Mouse (Mus musculus): Measurements from ENCODE around the gene Vsx1. TPM values are rescaled to one million over a fixed set of nuclear protein-coding genes. Genes with fewer than 3 reads are reported as not detected.
A peak's percentile ranks its signal among the peaks of the same experiment; 100 is the strongest.

Vsx1 gene
- polyA plus RNA-seq, 1 experiment from 2014 or later = not detected

DNA sequence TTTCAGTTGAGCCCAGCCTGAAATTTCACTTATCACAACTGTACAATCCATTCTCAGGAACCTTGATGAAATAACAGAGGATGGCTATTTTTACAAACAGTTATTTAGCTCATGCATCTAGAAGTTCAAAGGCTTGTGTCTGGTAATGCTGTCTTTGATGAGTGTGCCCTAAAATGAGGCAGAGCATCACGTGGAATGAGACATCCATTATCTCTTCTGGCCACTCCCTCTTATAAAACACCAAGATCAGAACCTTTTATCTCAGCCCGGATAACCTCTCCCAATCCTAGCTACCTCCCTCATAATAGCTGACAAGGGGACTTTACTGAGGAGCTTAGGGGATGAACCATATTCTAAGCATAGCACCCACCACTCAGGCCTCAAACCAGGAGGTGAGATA, 24.2 kb downstream of the Vsx1 start:
- WGBS = 39% methylated on average over 2 of the region's 2 CpGs
- Histone ChIP-seq H3K27me3 (ENCODE audit: insufficient read depth, low read length) (no peaks in the 10 kb centered on the region), H3K27ac (no peak overlapping the region), H3K36me3 (ENCODE audit: insufficient read depth, low read length) (no peaks in the 10 kb centered on the region), H3K4me1 (replicated peaks; ENCODE audit: insufficient read depth, low read length) (peaks cover 5% of the 10 kb centered on the region; the same call in 1 of the 2 replicates), H3K4me2 (ENCODE audit: low read length) (no peak overlapping the region), H3K9me3 (replicated peaks; ENCODE audit: low read length) (no peaks in the 10 kb centered on the region), H3K9ac (ENCODE audit: low read depth, low read length) (no peak overlapping the region), H3K4me3 (replicated peaks; ENCODE audit: low read depth, low read length) (no peak overlapping the region)
- no peak for TF ChIP-seq CTCF (IDR thresholded peaks at IDR 0.05; ENCODE audit: low read depth)
- ATAC-seq (replicated peaks; ENCODE audit: low FRiP score, low read depth) = no peak
- no peak for DNase-seq (ENCODE audit: low spot score)

DNA sequence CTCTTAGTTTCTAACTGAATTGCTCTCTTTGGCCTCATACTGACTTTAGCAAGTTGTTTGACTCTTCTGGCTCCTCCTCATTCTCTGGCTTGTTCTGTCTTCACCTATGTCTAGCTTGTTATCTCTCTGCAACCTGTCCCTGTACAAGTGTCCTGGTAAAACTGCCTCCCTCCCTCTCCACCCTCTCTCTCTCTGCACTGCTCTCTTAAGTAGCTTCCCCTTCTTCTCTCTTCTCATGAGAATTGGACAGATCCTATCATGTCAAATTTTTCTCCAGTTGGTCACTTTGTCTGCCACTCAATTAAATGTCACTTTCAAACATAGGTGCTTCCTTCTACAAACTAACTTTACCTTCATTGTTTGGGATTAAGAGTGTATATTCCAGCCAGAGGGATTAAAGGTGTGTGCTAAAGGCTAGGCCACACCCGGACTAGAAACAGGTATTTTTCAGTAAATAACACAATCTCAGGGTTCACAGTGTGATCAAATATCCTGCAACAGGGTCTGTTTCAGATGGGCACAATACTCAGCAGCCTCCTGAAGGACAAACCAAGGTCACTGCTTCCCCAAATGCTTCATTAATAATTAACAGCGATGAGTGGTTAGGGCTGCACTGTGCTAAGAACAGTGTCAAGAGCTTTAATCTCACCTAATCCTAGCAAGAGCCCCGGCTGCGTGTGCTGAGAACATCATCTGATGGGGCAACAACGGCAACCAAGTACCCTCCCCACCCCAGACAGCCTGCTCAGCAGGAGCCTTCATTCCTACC, 24.8 kb downstream of the Vsx1 start:
- ATAC-seq (replicated peaks; ENCODE audit: low FRiP score, low read depth) (no peak), DNase-seq (ENCODE audit: low spot score) (no peak)
- Histone ChIP-seq H3K36me3 (ENCODE audit: insufficient read depth, low read length) (no peaks in the 10 kb centered on the region), H3K4me2 (ENCODE audit: low read length) (no peak overlapping the region), H3K9me3 (replicated peaks; ENCODE audit: low read length) (no peaks in the 10 kb centered on the region), H3K27me3 (ENCODE audit: insufficient read depth, low read length) (no peaks in the 10 kb centered on the region), H3K4me1 (replicated peaks; ENCODE audit: insufficient read depth, low read length) (peaks cover 5% of the 10 kb centered on the region; the same call in 1 of the 2 replicates), H3K4me3 (replicated peaks; ENCODE audit: low read depth, low read length) (no peak overlapping the region), H3K9ac (ENCODE audit: low read depth, low read length) (no peak overlapping the region), H3K27ac (no peak overlapping the region)
- 75% methylated on average over 5 of the region's 5 CpGs for WGBS
- TF ChIP-seq CTCF (IDR thresholded peaks at IDR 0.05; ENCODE audit: low read depth) = no peak

DNA sequence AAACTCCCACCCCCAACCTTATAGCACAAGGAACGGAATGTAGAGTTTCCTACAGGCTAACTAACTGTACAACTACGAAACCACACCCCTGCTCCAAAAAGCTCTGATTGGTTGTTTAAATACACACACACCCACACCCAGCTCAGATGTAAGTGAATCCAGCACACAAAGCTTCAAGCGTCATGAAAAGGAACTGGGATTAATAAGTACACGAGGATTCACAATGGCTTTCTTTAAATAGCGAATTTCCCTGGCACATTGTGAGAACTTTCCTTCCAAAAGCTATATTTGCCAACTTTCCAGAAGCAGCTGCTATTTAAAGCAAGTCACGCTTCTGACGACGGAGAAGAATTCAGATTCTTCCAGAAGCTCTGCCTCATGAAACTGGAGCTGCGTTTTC, 25.9 kb downstream of the Vsx1 start:
- 58% methylated on average over 9 of the region's 9 CpGs for WGBS
- Histone ChIP-seq H3K9ac (ENCODE audit: low read depth, low read length) (no peak overlapping the region), H3K4me2 (ENCODE audit: low read length) (no peak overlapping the region), H3K9me3 (replicated peaks; ENCODE audit: low read length) (no peaks in the 10 kb centered on the region), H3K36me3 (ENCODE audit: insufficient read depth, low read length) (no peaks in the 10 kb centered on the region), H3K4me1 (replicated peaks; ENCODE audit: insufficient read depth, low read length) (peaks cover under 1% of the 10 kb centered on the region; the same call in 1 of the 2 replicates), H3K4me3 (replicated peaks; ENCODE audit: low read depth, low read length) (no peak overlapping the region), H3K27ac (no peak overlapping the region; the same call in 1 of the 2 replicates), H3K27me3 (ENCODE audit: insufficient read depth, low read length) (no peaks in the 10 kb centered on the region)
- no peak for TF ChIP-seq CTCF (IDR thresholded peaks at IDR 0.05; ENCODE audit: low read depth)
- DNase-seq (ENCODE audit: low spot score) = no peak
- ATAC-seq (replicated peaks; ENCODE audit: low FRiP score, low read depth) = no peak

- no peak for ATAC-seq (replicated peaks; ENCODE audit: low FRiP score, low read depth)
- H3K9me3 ChIP-seq (replicated peaks; ENCODE audit: low read length) = no peaks in the 10 kb centered on the region
Observed at GRCm38 (mm10) chr2:150662007-150662406, 27.2 kb downstream of the Vsx1 start.

GRCm38 (mm10) chr2:150660668-150661451, 28.3 kb downstream of the Vsx1 start:
- no peak overlapping the region for H3K4me3 ChIP-seq (replicated peaks; ENCODE audit: low read depth, low read length)
- H3K9ac ChIP-seq (ENCODE audit: low read depth, low read length) = no peak overlapping the region
- peak overlapping the region; percentile 77 for H3K27ac ChIP-seq
- no peak for TF ChIP-seq CTCF (IDR thresholded peaks at IDR 0.05; ENCODE audit: low read depth)
- H3K27me3 ChIP-seq (ENCODE audit: insufficient read depth, low read length) = no peaks in the 10 kb centered on the region
- no peaks in the 10 kb centered on the region for H3K9me3 ChIP-seq (replicated peaks; ENCODE audit: low read length)
- no peaks in the 10 kb centered on the region; the same call in 1 of the 2 replicates for H3K4me1 ChIP-seq (replicated peaks; ENCODE audit: insufficient read depth, low read length)
- WGBS = 73% methylated on average over 5 of the region's 5 CpGs
- H3K36me3 ChIP-seq (ENCODE audit: insufficient read depth, low read length) = no peaks in the 10 kb centered on the region
- no peak overlapping the region for H3K4me2 ChIP-seq (ENCODE audit: low read length)
- ATAC-seq (replicated peaks; ENCODE audit: low FRiP score, low read depth) (peak; percentile 70), DNase-seq (ENCODE audit: low spot score) (no peak)

More at GRCm38 (mm10) chr2:150662007-150662406, 27.2 kb downstream of the Vsx1 start:
- TF ChIP-seq CTCF (IDR thresholded peaks at IDR 0.05; ENCODE audit: low read depth) = no peak
- H3K36me3 ChIP-seq (ENCODE audit: insufficient read depth, low read length) = no peaks in the 10 kb centered on the region
- no peak for DNase-seq (ENCODE audit: low spot score)
- 82% methylated on average over 2 of the region's 2 CpGs for WGBS
- H3K9ac ChIP-seq (ENCODE audit: low read depth, low read length) = no peak overlapping the region
- no peak overlapping the region for H3K4me3 ChIP-seq (replicated peaks; ENCODE audit: low read depth, low read length)
- no peak overlapping the region for H3K4me2 ChIP-seq (ENCODE audit: low read length)
- H3K27me3 ChIP-seq (ENCODE audit: insufficient read depth, low read length) = no peaks in the 10 kb centered on the region
- H3K4me1 ChIP-seq (replicated peaks; ENCODE audit: insufficient read depth, low read length) = no peaks in the 10 kb centered on the region; the same call in 1 of the 2 replicates
- peak overlapping the region; percentile 77; the same call in 1 of the 2 replicates for H3K27ac ChIP-seq

GRCm38 (mm10) chr2:150660049-150660448, 29.1 kb downstream of the Vsx1 start:
- no peak for DNase-seq (ENCODE audit: low spot score)
- Histone ChIP-seq H3K9ac (ENCODE audit: low read depth, low read length) (no peak overlapping the region), H3K36me3 (ENCODE audit: insufficient read depth, low read length) (no peaks in the 10 kb centered on the region), H3K9me3 (replicated peaks; ENCODE audit: low read length) (no peaks in the 10 kb centered on the region), H3K4me2 (ENCODE audit: low read length) (no peak overlapping the region), H3K4me3 (replicated peaks; ENCODE audit: low read depth, low read length) (no peak overlapping the region), H3K27me3 (ENCODE audit: insufficient read depth, low read length) (no peaks in the 10 kb centered on the region), H3K4me1 (replicated peaks; ENCODE audit: insufficient read depth, low read length) (no peaks in the 10 kb centered on the region), H3K27ac (peak overlapping the region; percentile 77; the same call in 1 of the 2 replicates)
- TF ChIP-seq CTCF (IDR thresholded peaks at IDR 0.05; ENCODE audit: low read depth) = no peak
- ATAC-seq (replicated peaks; ENCODE audit: low FRiP score, low read depth) = no peak; the same call in 1 of the 2 replicates
- 33% methylated on average over 4 of the region's 4 CpGs for WGBS
